Mouse (Mus musculus) granulocyte monocyte progenitor cell, adult 5-6 weeks (primary cell): ENCODE results near the gene Phgr1. TPM values are rescaled to one million over a fixed set of nuclear protein-coding genes. Genes with fewer than 3 reads are reported as not detected.
A peak's percentile ranks its signal among the peaks of the same experiment; 100 is the strongest.

Experiments used
- ATAC-seq: replicated peaks from 2 replicates; pipeline ENCODE4 v1.8.0; 2016; ENCODE audit warnings: mild to moderate bottlenecking, moderate TSS enrichment, inconsistent platforms; ENCODE audit not compliant: poor library complexity, severe bottlenecking
- total RNA-seq, 2 experiments: library from RNA; stranded (forward) in 1 of 2; stranded (reverse) in 1 of 2; fragments of 200-712, 200-1000 nt in 1 of 2; fragments of >200 nt in 1 of 2; fragmentation: Nextera tagmentation in 1 of 2; gene quantifications; 2 replicates each; pipeline ENCODE4 v1.2.3; 2014 to 2017

Phgr1 gene
- total RNA-seq (2014; fragmentation: Nextera tagmentation), result not detected in 2 replicates
- total RNA-seq (2017), result not detected in 2 replicates

- ATAC-seq, result peak; percentile 67
Observed at GRCm38 (mm10) chr2:118772158-118772874, at the start of gene Phgr1. TSS of gene Phgr1 (plus strand) at chr2:118772769.

- peak; percentile 23; the same call in 1 of the 2 replicates for ATAC-seq
Observed at GRCm38 (mm10) chr2:118723693-118724486, 48.7 kb upstream of the Phgr1 start.

- ATAC-seq, result no peak
Observed at GRCm38 (mm10) chr2:118725511-118725910, 47.1 kb upstream of the Phgr1 start.

GRCm38 (mm10) chr2:118726873-118727272, 45.7 kb upstream of the Phgr1 start:
- 0 out of 2 replicates have a peak, but pooled peaks have one; percentile 15 for ATAC-seq

- ATAC-seq, result no peak
Observed at GRCm38 (mm10) chr2:118727911-118728310, 44.7 kb upstream of the Phgr1 start.

GRCm38 (mm10) chr2:118728337-118728736, 44.2 kb upstream of the Phgr1 start, which contains the start of gene Plcb2:
TSS of gene Plcb2 (minus strand) at chr2:118728438.
- peak; percentile 48 for ATAC-seq

GRCm38 (mm10) chr2:118729194-118729593, 43.4 kb upstream of the Phgr1 start:
- ATAC-seq, result peak; percentile 60

- no peak for ATAC-seq
Observed at GRCm38 (mm10) chr2:118729816-118730621, 42.5 kb upstream of the Phgr1 start.

GRCm38 (mm10) chr2:118730622-118730915, 42.0 kb upstream of the Phgr1 start:
- peak; percentile 53 for ATAC-seq

- ATAC-seq, result no peak
Observed at GRCm38 (mm10) chr2:118731981-118732380, 40.6 kb upstream of the Phgr1 start.

- no peak for ATAC-seq
Observed at GRCm38 (mm10) chr2:118733341-118733740, 39.2 kb upstream of the Phgr1 start.

- ATAC-seq, result no peak
Observed at GRCm38 (mm10) chr2:118740341-118740740, 32.2 kb upstream of the Phgr1 start.

- no peak for ATAC-seq
Observed at GRCm38 (mm10) chr2:118741183-118741582, 31.4 kb upstream of the Phgr1 start.

- ATAC-seq, result peak; percentile 38
Observed at GRCm38 (mm10) chr2:118743261-118743943, 29.2 kb upstream of the Phgr1 start.

GRCm38 (mm10) chr2:118744621-118745020, 27.9 kb upstream of the Phgr1 start:
- ATAC-seq, result peak; percentile 35

GRCm38 (mm10) chr2:118745232-118745884, 27.2 kb upstream of the Phgr1 start, which contains the start of gene Inafm2:
TSS of gene Inafm2 (plus strand) at chr2:118745758.
- ATAC-seq, result peak; percentile 65

- peak; percentile 23 for ATAC-seq
Observed at GRCm38 (mm10) chr2:118745915-118746901, 26.4 kb upstream of the Phgr1 start.

- no peak for ATAC-seq
Observed at GRCm38 (mm10) chr2:118747301-118747960, 25.1 kb upstream of the Phgr1 start.
